Mouse (Mus musculus): ENCODE measurements at regions not wholly inside any gene's neighbourhood (a gene's known extent, or its start where the extent isn't known, plus 50 kb on each side); places are given as distances from the start of the nearest gene placed in this dataset.
A peak's percentile ranks its signal among the peaks of the same experiment; 100 is the strongest.
"Not testable (repeated sequence)": the region's sequence is repeated elsewhere in the genome, so short reads cannot be mapped to it uniquely, and the experiment has no call there.

DNA sequence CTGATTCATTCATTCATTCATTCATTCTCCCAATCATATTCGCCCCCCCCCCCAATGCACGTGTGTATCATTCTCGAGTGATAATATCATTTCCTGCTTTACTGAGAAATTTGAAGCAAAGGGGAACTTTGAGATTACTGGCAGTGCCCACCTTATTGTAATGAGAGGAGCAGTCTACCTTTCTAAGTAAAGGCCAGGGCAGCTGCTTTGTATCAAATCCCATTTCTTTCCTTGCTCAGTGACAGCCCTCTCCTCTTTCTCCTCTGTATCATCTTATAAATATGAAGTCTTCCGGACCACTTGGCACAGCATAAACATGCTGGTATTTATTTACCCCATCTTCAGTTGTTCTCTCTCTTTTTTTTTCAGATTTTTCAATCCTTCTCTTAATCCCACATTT is 139.1 kb upstream of the Tacstd2 start:
- not testable (repeated sequence) for DNase-seq (ENCODE audit: low read depth, low spot score)

DNA sequence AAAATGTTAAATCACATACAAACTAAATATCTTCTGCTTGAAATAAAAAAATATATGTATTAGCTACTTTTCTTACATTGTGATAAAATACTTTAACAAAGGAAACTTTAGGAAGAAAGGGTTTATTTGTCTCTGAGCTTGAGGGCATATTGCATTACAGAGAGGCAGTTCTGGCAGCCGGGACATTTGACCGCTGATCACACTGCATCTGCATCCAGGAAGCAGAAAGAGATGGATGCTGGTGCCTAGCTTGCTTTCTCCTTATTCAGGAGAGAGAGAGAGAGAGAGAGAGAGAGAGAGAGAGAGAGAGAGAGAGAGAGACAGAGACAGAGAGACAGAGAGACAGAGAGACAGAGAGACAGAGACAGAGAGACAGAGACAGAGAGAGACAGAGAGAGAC is 137.7 kb upstream of the Tacstd2 start:
- DNase-seq (ENCODE audit: low read depth, low spot score): not testable (repeated sequence)

DNA sequence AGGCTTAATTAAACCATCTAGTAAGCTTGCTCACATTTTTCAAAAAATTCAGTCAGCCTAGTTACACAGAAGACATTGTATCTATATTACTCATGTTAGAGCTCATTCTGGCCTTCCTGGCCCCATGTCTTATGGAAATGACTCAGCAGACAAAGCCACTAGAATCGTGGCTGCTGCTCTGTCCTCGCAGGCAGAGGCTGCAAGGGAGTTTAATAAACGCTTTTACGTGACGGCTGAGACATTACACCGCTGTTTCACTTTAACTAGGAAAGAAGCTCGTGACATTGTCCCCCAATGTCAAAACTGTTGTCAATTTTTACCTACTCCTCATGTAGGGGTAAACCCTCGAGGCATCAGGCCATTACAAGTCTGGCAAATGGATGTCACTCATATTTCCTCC is 132.5 kb upstream of the Tacstd2 start:
- not testable (repeated sequence) for DNase-seq (ENCODE audit: low read depth, low spot score)

DNA sequence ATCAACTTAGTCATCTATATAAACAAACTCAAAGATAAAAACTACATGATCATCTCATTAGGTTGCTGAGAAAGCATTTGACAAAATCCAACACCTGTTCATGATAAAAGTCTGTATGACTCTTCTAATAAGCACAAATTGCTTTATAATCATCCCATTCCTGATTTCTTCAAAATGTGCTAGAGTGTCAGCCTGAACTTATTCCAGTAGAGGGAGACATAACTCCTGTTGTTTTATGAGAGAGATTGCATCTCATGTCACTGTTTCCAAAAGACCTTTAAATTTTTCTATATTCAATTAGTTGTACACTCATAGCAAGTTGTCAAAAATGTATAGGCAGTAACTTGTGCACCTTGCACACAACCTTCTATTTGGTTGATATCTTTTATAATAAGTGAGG is 96.0 kb upstream of the Tacstd2 start:
- DNase-seq (ENCODE audit: low read depth, low spot score): peak; percentile 18

DNA sequence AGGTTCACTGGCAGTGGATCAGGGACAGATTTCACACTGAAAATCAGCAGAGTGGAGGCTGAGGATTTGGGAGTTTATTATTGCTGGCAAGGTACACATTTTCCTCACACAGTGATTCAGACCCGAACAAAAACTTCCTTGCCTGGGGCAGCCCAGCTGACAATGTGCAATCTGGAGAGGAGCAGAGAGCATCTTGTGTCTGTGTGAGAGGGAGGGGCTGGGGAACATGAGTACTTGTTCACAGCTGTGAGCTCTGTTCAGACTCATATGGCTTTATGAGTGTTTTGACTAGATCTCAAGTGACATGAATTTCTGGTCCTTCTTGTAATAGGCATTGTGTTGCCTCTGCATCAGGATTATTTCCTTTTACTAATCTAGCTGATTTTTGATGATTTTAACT is 74.8 kb upstream of the Tacstd2 start:
- peak; percentile 2 for DNase-seq (ENCODE audit: low read depth, low spot score)

DNA sequence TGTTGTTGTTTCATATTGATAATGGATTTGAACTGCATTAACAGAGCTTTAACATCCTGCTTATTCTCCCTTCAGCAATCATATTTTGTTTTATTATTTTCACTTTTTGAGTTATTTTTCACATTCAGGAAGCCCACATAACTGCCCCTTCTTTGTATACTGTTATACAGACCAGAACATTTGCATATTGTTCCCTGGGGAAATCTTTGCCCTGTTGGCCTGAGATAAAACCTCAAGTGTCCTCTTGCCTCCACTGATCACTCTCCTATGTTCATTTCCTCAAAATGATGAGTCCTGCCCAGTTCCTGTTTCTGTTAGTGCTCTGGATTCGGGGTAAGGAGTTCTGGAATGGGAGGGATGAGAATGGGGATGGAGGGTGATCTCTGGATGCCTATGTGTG is 73.9 kb upstream of the Tacstd2 start:
- not testable (repeated sequence) for DNase-seq (ENCODE audit: low read depth, low spot score)

All from ZHBTc4 (cell line).